Mouse (Mus musculus) gastrocnemius, postnatal 4 days (tissue): Measurements from ENCODE around the gene Gm20388. TPM values are rescaled to one million over a fixed set of nuclear protein-coding genes. Genes with fewer than 3 reads are reported as not detected.

Experiments
- DNase-seq, 2 experiments: peaks; one replicate each; pipeline ENCODE4 v3.0.0; 2021 to 2022; ENCODE audit warnings: low spot score in 2 of 2, mixed read lengths in 2 of 2
- total RNA-seq, 2 experiments: library from RNA; stranded (reverse); gene quantifications; 2 replicates each; pipeline ENCODE4 v1.2.3; 2021

The Gm20388 gene
- total RNA-seq, 2 experiments from 2014 or later = 12.8 to 22.8 TPM

DNA sequence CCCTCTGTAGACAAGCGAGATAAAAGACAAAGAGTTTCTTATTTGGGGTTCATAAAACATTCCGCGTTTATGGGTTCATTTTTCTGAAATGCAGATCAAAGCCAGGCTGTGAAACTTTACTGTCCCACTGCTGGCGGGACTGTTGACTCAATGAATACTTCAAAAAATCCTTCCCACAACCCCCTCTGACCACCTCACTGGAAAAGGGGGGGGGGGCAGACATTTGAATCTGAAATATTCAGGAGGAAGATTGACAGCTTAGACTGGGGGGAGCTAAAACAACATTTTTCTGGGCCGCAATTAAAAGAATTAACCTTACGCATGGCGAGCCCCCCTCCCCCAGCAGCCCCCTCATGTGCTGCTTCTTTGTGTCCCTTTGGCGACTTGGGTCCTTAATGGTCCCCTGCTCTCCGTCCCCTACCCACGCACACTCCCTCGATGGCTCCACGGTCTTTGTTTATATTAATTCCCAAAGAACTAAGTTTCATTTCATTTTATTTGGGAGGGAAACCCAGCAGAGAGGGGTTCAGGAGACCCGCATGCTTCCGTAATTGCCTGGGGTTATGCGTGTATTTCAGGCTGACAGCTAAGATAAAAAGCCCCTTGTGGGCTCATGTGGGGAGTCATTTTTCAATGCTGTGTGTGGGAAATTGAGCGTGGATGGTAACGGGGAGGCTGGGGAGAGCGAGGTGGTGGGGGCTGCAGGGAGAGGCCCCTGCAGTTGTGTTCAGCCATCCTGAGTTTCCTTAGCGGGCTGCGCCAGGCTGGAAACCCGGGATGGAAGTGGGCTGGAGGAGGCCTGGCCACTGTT, 1270.0 kb downstream of the Gm20388 start:
- DNase-seq = no peak

- no peak for DNase-seq
Observed at GRCm38 (mm10) chr8:121181285-121181884, 1270.7 kb downstream of the Gm20388 start.

- no peak for DNase-seq
Observed at GRCm38 (mm10) chr8:121187491-121188364, 1277.1 kb downstream of the Gm20388 start.

- no peak for DNase-seq
Observed at GRCm38 (mm10) chr8:121188994-121189393, 1278.4 kb downstream of the Gm20388 start.

GRCm38 (mm10) chr8:121192451-121192850, 1281.8 kb downstream of the Gm20388 start:
- no peak for DNase-seq

- no peak for DNase-seq
Observed at GRCm38 (mm10) chr8:121195970-121196369, 1285.3 kb downstream of the Gm20388 start.

GRCm38 (mm10) chr8:121196726-121197668, 1286.4 kb downstream of the Gm20388 start:
- no peak for DNase-seq

DNA sequence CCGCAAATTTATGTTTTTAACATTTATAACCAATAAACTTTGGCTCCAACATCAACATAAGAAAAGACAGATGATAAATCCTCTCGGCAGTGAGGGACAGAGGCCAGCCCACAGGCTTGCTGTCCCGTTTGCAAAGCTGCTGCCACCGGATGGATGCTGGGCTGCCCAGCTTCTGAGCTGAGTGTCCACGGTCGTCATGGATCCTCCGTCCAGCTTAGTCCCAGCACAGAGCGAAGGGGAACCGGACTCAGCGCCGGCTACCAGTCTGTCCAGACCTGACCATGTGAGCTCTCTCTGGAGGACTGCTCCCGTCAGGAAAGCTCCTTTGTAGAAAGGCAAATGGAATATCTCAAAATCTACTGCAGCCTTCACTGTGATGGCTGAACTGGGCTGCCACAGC, 1289.4 kb downstream of the Gm20388 start:
- no peak for DNase-seq

DNA sequence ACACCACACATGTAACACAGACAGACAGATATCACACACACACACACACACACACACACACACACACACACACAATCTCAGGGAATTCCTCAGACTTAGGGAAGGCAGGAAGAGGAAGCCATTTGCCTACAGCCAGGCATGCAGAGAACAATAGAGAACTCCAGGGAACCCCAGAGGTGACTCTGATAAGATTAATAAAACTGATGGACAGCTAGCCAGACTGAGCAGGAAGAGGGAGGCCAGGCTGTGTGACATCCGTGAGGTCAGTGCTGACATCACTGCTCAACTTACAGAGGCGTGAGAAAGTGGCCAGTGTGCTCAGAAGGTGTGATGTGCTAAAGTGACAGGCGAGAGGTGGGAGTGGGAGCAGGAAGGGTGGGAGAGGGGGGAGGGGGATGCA, 1290.3 kb downstream of the Gm20388 start:
- no peak for DNase-seq

GRCm38 (mm10) chr8:121201651-121202050, 1291.0 kb downstream of the Gm20388 start:
- no peak for DNase-seq

- DNase-seq = no peak
Observed at GRCm38 (mm10) chr8:121203612-121204376, 1293.2 kb downstream of the Gm20388 start.

DNA sequence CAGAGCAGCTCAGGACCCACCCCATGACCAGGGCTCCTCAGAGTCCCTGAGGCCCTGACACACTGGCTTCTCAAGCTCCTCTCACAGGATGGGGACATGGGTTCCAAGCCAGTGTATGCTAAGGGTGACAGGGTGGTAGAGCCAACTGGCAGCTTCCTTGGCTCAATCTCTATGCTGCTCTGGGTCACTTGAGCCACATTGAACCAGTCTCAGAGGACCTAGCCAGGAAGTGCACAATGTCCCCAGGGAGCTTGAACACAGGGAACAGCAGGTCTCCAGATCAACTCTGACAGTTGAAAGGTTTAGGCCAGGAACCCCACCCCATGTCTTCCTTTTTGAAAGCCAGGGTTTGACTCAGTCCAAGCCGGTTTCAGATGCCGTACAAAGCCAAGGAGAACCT, 1296.5 kb downstream of the Gm20388 start:
- no peak for DNase-seq

- DNase-seq = no peak
Observed at GRCm38 (mm10) chr8:121210627-121211026, 1300.0 kb downstream of the Gm20388 start.

DNA sequence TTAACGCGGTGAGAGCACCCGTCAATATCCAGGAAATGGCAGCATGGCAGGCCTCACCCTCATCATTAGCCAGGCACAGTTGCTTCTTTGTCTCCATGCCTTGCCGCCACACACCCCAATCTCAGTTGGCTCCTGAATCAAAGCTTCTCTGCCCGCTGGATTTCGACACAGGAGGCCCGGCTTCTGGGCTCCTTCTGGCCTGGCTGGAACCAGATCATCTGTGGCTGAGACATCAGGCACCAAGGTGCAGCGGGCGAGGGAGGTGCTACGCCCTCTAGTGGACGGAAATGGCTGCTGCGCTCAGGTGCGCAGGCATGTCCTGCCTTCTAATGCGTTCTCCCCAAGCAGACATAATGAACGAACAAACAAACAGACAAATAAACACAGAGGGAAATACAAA, 1302.6 kb downstream of the Gm20388 start:
- no peak for DNase-seq

DNA sequence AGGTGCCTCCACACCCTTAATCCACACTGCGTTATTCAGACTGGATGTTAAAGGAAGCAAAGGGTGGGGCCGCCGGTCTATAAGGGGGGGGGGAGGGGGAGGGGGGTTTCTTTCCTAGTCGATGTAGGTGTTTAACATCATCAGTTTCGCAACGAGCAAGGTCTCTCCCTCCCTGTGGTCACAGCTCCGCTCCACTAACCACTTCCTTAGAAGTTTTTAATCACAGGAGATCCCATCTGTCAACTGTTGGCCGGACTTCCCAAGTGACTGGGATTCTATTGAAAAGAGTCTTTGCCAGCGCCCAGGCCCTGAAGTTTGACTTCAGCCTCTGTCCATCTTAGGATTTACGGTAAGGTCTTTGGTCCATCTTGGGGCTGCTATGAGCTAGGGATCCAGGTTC, 1303.0 kb downstream of the Gm20388 start:
- no peak for DNase-seq

GRCm38 (mm10) chr8:121214975-121215374, 1304.3 kb downstream of the Gm20388 start:
- no peak for DNase-seq

DNA sequence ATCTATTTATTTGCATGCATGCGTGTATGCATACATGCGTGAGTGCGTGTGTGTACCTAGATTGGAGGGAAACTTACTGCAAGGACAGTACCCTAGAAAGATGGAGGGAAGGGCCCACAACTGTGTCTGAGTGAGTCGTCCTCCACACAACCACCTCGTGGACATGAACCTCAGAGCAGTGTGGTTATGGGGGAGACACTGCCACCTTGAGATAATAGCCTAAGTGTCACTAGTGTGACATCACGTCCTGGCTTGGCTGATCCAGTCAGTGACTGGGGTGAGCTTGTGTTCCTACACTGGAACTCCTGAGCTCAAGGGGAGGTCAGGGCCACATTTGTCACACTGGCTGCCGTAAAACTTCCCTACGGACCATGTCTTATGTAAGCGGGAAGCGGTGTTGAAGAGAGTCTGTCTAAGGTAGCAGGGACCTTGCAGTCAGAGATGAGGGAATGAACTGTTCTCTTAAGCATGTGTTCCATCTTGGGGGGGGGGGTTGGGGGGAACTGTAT, 1305.9 kb downstream of the Gm20388 start:
- DNase-seq = no peak

- no peak for DNase-seq
Observed at GRCm38 (mm10) chr8:121218486-121218885, 1307.8 kb downstream of the Gm20388 start.

GRCm38 (mm10) chr8:121220103-121220899, 1309.7 kb downstream of the Gm20388 start:
- DNase-seq = no peak
